Mouse (Mus musculus) embryonic stem cell, embryonic (primary cell): ENCODE data around the gene Gm17555.
"Not testable (repeated sequence)": the region's sequence is repeated elsewhere in the genome, so short reads cannot be mapped to it uniquely, and the experiment has no call there.

ENCODE experiments used
- CTCF ChIA-PET, 4 experiments: fragments of 300-600 bp in 2 of 4; fragments of 350-600 bp in 2 of 4; sonication (Branson Sonifier 250); formaldehyde crosslinking; loops; one replicate each; lab custom pipeline; 2022; ENCODE audit warnings: inconsistent platforms in 2 of 4; lab: Charles Lee
- POLR2A ChIA-PET, 4 experiments: fragments of 300-600 bp in 2 of 4; fragments of 350-600 bp in 2 of 4; sonication (Branson Sonifier 250); formaldehyde crosslinking; loops; one replicate each; lab custom pipeline; 2022; ENCODE audit warnings: antibody characterized with exemption in 4 of 4, inconsistent platforms in 1 of 4; lab: Charles Lee

Gene Gm17555

GRCm38 (mm10) chr2:126214800-126215199, at the start of gene Gm17555:
Gm17555 (plus strand) TSS chr2:126215100.
- POLR2A ChIA-PET, CTCF ChIA-PET: not testable (repeated sequence)

- ChIA-PET POLR2A (no interaction called here), CTCF (no interaction called here)
Observed at GRCm38 (mm10) chr2:126165277-126166018, 49.5 kb upstream of the Gm17555 start.

GRCm38 (mm10) chr2:126166335-126166734, 48.6 kb upstream of the Gm17555 start:
- CTCF ChIA-PET = no interaction called here
- POLR2A ChIA-PET = no interaction called here

GRCm38 (mm10) chr2:126166848-126167617, 47.9 kb upstream of the Gm17555 start:
- CTCF ChIA-PET = no interaction called here

GRCm38 (mm10) chr2:126171427-126171826, 43.5 kb upstream of the Gm17555 start:
- CTCF ChIA-PET = no interaction called here
- POLR2A ChIA-PET = interaction anchor here in 1 of 4 experiments (1.6 kb wide), 1 partner anchor 20 kb away, joined by 3 read pairs; the partner anchor contains the start of genes Dtwd1 and Fam227b

More at GRCm38 (mm10) chr2:126166848-126167617, 47.9 kb upstream of the Gm17555 start:
- POLR2A ChIA-PET = no interaction called here

GRCm38 (mm10) chr2:126191306-126191705, 23.6 kb upstream of the Gm17555 start:
- POLR2A ChIA-PET = no interaction called here
- CTCF ChIA-PET = no interaction called here

GRCm38 (mm10) chr2:126192129-126192528, 22.8 kb upstream of the Gm17555 start:
- ChIA-PET POLR2A (no interaction called here), CTCF (no interaction called here)

- ChIA-PET CTCF (interaction anchor here in 1 of 4 experiments (0.6 kb wide), 2 partner anchors 322 to 670 kb away, joined by 3 to 8 read pairs; no protein-coding TSS in a partner anchor), POLR2A (no interaction called here)
Observed at GRCm38 (mm10) chr2:126195631-126196356, 19.1 kb upstream of the Gm17555 start.

GRCm38 (mm10) chr2:126198971-126199370, 15.9 kb upstream of the Gm17555 start:
- ChIA-PET POLR2A (no interaction called here), CTCF (interaction anchor here in 1 of 4 experiments (0.7 kb wide), 1 partner anchor 706 kb away, joined by 4 read pairs; no protein-coding TSS in a partner anchor)

GRCm38 (mm10) chr2:126211011-126211680, 3.8 kb upstream of the Gm17555 start:
- ChIA-PET CTCF (no interaction called here), POLR2A (no interaction called here)

- ChIA-PET POLR2A (no interaction called here), CTCF (no interaction called here)
Observed at GRCm38 (mm10) chr2:126227581-126227980, 12.7 kb downstream of the Gm17555 start.

- ChIA-PET CTCF (no interaction called here), POLR2A (no interaction called here)
Observed at GRCm38 (mm10) chr2:126231731-126232130, 16.8 kb downstream of the Gm17555 start.

GRCm38 (mm10) chr2:126236905-126237304, 22.0 kb downstream of the Gm17555 start:
- ChIA-PET POLR2A (no interaction called here), CTCF (no interaction called here)

GRCm38 (mm10) chr2:126245446-126245845, 30.5 kb downstream of the Gm17555 start:
- ChIA-PET POLR2A (interaction anchor here in 1 of 4 experiments (0.6 kb wide), 1 partner anchor 253 kb away, joined by 3 read pairs; no protein-coding TSS in a partner anchor), CTCF (interaction anchor here in 1 of 4 experiments (0.7 kb wide), 1 partner anchor 251 kb away, joined by 4 read pairs; no protein-coding TSS in a partner anchor)

- ChIA-PET CTCF (interaction anchor here in 1 of 4 experiments (1.1 kb wide), 1 partner anchor 150 kb away, joined by 11 read pairs; no protein-coding TSS in a partner anchor), POLR2A (interaction anchor here in 1 of 4 experiments (0.5 kb wide), 1 partner anchor 107 kb away, joined by 4 read pairs; no protein-coding TSS in a partner anchor)
Observed at GRCm38 (mm10) chr2:126248536-126248935, 33.6 kb downstream of the Gm17555 start.

GRCm38 (mm10) chr2:126252211-126252610, 37.3 kb downstream of the Gm17555 start:
- POLR2A ChIA-PET = no interaction called here

More at GRCm38 (mm10) chr2:126252211-126252610, 37.3 kb downstream of the Gm17555 start:
- CTCF ChIA-PET = no interaction called here
